Mouse (Mus musculus): ENCODE measurements around the gene Olfr1412. TPM values are rescaled to one million over a fixed set of nuclear protein-coding genes. Genes with fewer than 3 reads are reported as not detected.

Gene Olfr1412
- not detected for total RNA-seq (2023)

GRCm38 (mm10) chr1:92585479-92585878, at the start of gene Olfr1412:
Gene Olfr1412 (plus strand): TSS chr1:92585779.

GRCm38 (mm10) chr1:92571022-92571421, 14.6 kb upstream of the Olfr1412 start, which contains the start of gene Olfr1413:
Gene Olfr1413 (plus strand): TSS chr1:92571322.

GRCm38 (mm10) chr1:92594111-92594510, 8.5 kb downstream of the Olfr1412 start, which contains the start of gene Olfr1411:
Gene Olfr1411 (plus strand): TSS chr1:92594411.

GRCm38 (mm10) chr1:92605482-92605881, 19.9 kb downstream of the Olfr1412 start, which contains the start of gene Olfr1410:
Gene Olfr1410 (plus strand): TSS chr1:92605782.

DNA sequence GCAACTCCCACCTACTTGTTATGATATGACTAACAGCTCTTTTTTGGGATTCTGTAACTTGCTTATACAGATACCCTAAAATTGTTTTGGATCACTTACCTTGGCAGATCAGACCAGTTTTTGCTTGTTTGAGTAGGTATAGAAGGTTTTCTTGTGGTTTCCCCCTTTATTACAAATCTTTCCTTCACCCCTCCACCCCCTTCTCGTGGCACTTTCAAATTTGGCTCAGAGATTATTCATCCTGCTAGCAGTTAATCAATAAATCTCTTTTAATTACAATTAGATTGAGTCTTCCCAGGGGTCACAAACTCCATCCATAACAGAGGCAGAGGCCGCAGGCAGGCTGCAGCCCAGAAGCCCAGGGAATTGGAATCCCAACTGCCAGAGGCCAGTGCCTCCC, 31.9 kb downstream of the Olfr1412 start, which contains the start of gene Olfr12:
Olfr12 (plus strand) TSS at position 301 of the 400 bp plus-strand sequence.

Other genes starting within 250 kb of the Olfr1412 start
- 100 to 1,000 TPM; 107 to 121 TPM for gene Ndufa10, start 111.9 kb upstream of the Olfr1412 start, total RNA-seq (2023)
- gene Olfr1416, start 100.7 kb upstream of the Olfr1412 start, total RNA-seq (2023), result not detected
- gene Olfr1415, start 89.7 kb upstream of the Olfr1412 start, total RNA-seq (2023), result not detected
- not detected for gene Olfr1414, start 67.1 kb upstream of the Olfr1412 start, total RNA-seq (2023)
- gene Olfr1413, start 14.5 kb upstream of the Olfr1412 start, total RNA-seq (2023), result not detected
- not detected for gene Olfr1411, start 8.6 kb downstream of the Olfr1412 start, total RNA-seq (2023)
- not detected for gene Olfr1410, start 20.0 kb downstream of the Olfr1412 start, total RNA-seq (2023)
- not detected for gene Olfr12, start 32.0 kb downstream of the Olfr1412 start, total RNA-seq (2023)
- 10 to 100 TPM; 62.8 to 70.7 TPM for gene Cops9, start 56.2 kb downstream of the Olfr1412 start, total RNA-seq (2023)
- gene Otos, start 63.1 kb downstream of the Olfr1412 start, total RNA-seq (2023), result not detected
- gene Gpc1, start 245.9 kb downstream of the Olfr1412 start, total RNA-seq (2023), result not detected

Measured in B cell, adult 67 days (primary cell).